Mouse (Mus musculus): ENCODE measurements around the gene Gng5. TPM values are rescaled to one million over a fixed set of nuclear protein-coding genes. Genes with fewer than 3 reads are reported as not detected.
A peak's percentile ranks its signal among the peaks of the same experiment; 100 is the strongest.

Gene Gng5
- polyA plus RNA-seq, 1 experiment from 2014 or later: 996 TPM

DNA sequence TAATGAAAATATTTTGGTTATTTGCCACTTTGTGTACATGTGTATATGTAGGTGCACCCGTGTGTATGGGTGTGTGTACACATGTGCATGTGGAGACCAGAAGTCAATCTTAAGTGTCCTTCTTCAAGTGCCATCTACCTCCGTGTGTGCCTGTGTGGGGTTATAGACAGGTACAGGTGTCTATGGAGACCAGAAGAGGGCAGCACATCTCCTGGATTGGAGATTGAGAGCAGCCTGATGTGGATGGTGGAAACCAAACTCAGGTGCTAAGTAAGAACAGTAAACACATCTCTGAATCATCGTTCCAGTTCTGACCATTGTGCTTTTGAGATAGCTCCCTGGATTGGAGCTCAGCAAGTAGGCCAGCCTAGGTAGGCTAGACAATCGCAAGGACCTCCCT, 13.1 kb upstream of the Gng5 start:
- no peaks in the 10 kb centered on the region for H3K9me3 ChIP-seq (ENCODE audit: control insufficient read depth, low read depth, low read length)
- no peak overlapping the region for H3K4me3 ChIP-seq (ENCODE audit: low read depth, low read length)
- no peak overlapping the region for H3K27ac ChIP-seq (ENCODE audit: low read length)
- no peak for ATAC-seq (ENCODE audit: insufficient number of reproducible peaks, insufficient read depth, low FRiP score, low read depth)
- H3K27me3 ChIP-seq (ENCODE audit: control insufficient read depth, insufficient read depth, low read length): no peaks in the 10 kb centered on the region
- no peak overlapping the region for H3K9ac ChIP-seq (replicated peaks; ENCODE audit: low read depth, low read length)
- H3K4me1 ChIP-seq (ENCODE audit: control insufficient read depth, insufficient read depth, low read length): no peaks in the 10 kb centered on the region
- H3K36me3 ChIP-seq (ENCODE audit: control insufficient read depth, insufficient read depth, low read length): 0 out of 2 replicates have a peak, but pooled peaks cover 2% of the 10 kb centered on the region
- WGBS: 91% methylated on average over 4 of the region's 4 CpGs
- H3K4me2 ChIP-seq (replicated peaks; ENCODE audit: low read depth, low read length): no peak overlapping the region

- Histone ChIP-seq H3K4me1 (ENCODE audit: control insufficient read depth, insufficient read depth, low read length) (no peaks in the 10 kb centered on the region), H3K36me3 (ENCODE audit: control insufficient read depth, insufficient read depth, low read length) (no peaks in the 10 kb centered on the region), H3K4me3 (ENCODE audit: low read depth, low read length) (no peak overlapping the region), H3K27me3 (ENCODE audit: control insufficient read depth, insufficient read depth, low read length) (no peaks in the 10 kb centered on the region), H3K4me2 (replicated peaks; ENCODE audit: low read depth, low read length) (no peak overlapping the region), H3K27ac (ENCODE audit: low read length) (no peak overlapping the region), H3K9me3 (ENCODE audit: control insufficient read depth, low read depth, low read length) (no peaks in the 10 kb centered on the region), H3K9ac (replicated peaks; ENCODE audit: low read depth, low read length) (no peak overlapping the region)
- WGBS: 90% methylated on average over 8 of the region's 8 CpGs
- no peak for ATAC-seq (ENCODE audit: insufficient number of reproducible peaks, insufficient read depth, low FRiP score, low read depth)
Measured at GRCm38 (mm10) chr3:146494941-146495340, 4.7 kb upstream of the Gng5 start.

DNA sequence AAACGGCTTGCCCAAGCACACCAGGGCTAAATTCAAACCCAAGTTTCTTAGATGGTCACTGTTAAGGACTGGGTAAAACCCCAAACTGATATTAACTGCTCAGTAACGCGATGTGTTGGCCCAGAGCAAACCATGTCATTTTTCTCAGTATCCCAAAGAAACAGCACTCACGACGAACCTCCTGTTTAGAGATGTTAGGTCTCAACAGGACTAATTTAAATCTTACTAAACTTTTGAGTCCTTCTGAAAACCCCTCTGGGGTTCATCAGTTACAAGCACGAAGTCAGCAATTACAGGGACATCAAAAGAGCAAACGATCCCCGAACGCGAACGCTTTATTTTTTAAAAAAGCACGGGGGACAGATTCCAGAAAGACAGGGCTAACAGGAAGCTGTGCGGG, 618 bp upstream of the Gng5 start:
- no peak for ATAC-seq (ENCODE audit: insufficient number of reproducible peaks, insufficient read depth, low FRiP score, low read depth)
- Histone ChIP-seq H3K4me2 (replicated peaks; ENCODE audit: low read depth, low read length) (peak overlapping the region; percentile 46), H3K36me3 (ENCODE audit: control insufficient read depth, insufficient read depth, low read length) (peaks cover 8% of the 10 kb centered on the region), H3K9ac (replicated peaks; ENCODE audit: low read depth, low read length) (peak overlapping the region; percentile 87), H3K27ac (ENCODE audit: low read length) (peak overlapping the region; percentile 91), H3K27me3 (ENCODE audit: control insufficient read depth, insufficient read depth, low read length) (no peaks in the 10 kb centered on the region), H3K4me3 (ENCODE audit: low read depth, low read length) (peak overlapping the region; percentile 94), H3K9me3 (ENCODE audit: control insufficient read depth, low read depth, low read length) (no peaks in the 10 kb centered on the region), H3K4me1 (ENCODE audit: control insufficient read depth, insufficient read depth, low read length) (peaks cover 18% of the 10 kb centered on the region; the same call in 1 of the 2 replicates)
- 1% methylated on average over 13 of the region's 13 CpGs for WGBS

DNA sequence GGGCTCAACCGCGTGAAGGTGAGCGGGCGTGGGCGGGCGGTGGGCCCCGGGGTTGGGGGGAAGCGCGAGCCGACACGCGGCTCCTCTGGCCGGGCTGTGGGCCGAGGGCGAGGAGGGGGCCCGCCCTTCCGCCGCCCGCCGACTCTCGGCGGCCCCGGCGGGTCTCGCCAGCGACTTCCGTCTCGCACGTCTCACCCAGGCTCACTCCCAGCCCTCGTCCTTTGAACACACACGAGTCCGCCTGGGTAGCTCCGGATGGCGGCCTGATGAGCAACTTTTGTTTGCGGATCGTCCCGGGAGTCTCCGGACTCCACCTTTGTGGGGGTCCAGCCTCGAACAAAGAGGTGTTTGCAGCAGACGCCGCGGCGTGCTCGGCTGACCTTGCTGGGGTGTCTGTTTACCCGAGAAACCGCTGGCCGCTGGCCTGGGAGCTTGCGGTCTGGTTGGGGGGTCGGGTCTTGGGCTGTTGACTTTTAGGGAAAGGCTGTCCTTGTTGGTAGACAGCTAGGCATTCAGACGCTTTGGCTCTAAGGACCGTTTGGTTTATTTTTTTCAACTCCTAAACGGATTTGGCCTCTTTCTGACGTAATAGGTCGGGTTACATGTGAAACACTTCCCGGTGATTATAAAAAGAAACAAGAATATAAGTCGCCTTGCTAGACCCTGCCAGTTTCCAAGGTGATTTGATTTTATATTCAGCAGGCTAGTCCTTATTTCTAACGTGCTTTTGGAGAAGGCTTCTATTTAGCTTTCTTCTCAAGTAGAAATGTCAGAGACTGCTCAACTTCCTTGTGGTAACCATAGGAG, 599 bp downstream of the Gng5 start:
- H3K27me3 ChIP-seq (ENCODE audit: control insufficient read depth, insufficient read depth, low read length): no peaks in the 10 kb centered on the region
- H3K9ac ChIP-seq (replicated peaks; ENCODE audit: low read depth, low read length): peak overlapping the region; percentile 87
- peak overlapping the region; percentile 82 for H3K4me2 ChIP-seq (replicated peaks; ENCODE audit: low read depth, low read length)
- H3K27ac ChIP-seq (ENCODE audit: low read length): peak overlapping the region; percentile 91
- H3K4me3 ChIP-seq (ENCODE audit: low read depth, low read length): peak overlapping the region; percentile 94
- H3K4me1 ChIP-seq (ENCODE audit: control insufficient read depth, insufficient read depth, low read length): peaks cover 18% of the 10 kb centered on the region; the same call in 1 of the 2 replicates
- ATAC-seq (ENCODE audit: insufficient number of reproducible peaks, insufficient read depth, low FRiP score, low read depth): peak; percentile 68
- H3K36me3 ChIP-seq (ENCODE audit: control insufficient read depth, insufficient read depth, low read length): peaks cover 17% of the 10 kb centered on the region
- WGBS: under 1% methylated on average over 48 of the region's 57 CpGs
- no peaks in the 10 kb centered on the region for H3K9me3 ChIP-seq (ENCODE audit: control insufficient read depth, low read depth, low read length)

DNA sequence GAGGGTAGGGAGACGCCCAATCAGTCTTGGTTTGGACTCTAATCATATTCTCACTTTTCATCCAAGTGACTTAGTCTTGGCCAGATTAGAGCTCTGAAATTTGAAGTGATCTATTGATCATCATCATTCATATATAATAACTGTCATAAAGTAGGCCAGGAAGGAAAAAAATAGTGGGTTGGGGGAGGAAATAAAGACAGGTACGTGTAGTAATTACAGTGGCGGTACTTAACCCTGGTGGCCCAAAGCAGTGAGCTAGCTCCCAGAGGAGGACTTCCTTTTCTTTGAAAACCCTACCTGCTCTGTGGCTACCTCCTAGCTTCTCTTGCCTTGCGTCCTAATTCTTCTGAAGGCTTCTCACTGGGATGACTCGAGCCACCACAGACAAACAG, 1.2 kb downstream of the Gng5 start:
- no peaks in the 10 kb centered on the region for H3K27me3 ChIP-seq (ENCODE audit: control insufficient read depth, insufficient read depth, low read length)
- WGBS: 6% methylated on average over 5 of the region's 5 CpGs
- peak overlapping the region; percentile 91; the same call in 1 of the 2 replicates for H3K27ac ChIP-seq (ENCODE audit: low read length)
- ATAC-seq (ENCODE audit: insufficient number of reproducible peaks, insufficient read depth, low FRiP score, low read depth): no peak
- peak overlapping the region; percentile 82 for H3K4me2 ChIP-seq (replicated peaks; ENCODE audit: low read depth, low read length)
- peak overlapping the region; percentile 87 for H3K9ac ChIP-seq (replicated peaks; ENCODE audit: low read depth, low read length)
- H3K36me3 ChIP-seq (ENCODE audit: control insufficient read depth, insufficient read depth, low read length): peaks cover 21% of the 10 kb centered on the region
- peaks cover 18% of the 10 kb centered on the region; the same call in 1 of the 2 replicates for H3K4me1 ChIP-seq (ENCODE audit: control insufficient read depth, insufficient read depth, low read length)
- H3K4me3 ChIP-seq (ENCODE audit: low read depth, low read length): peak overlapping the region; percentile 94
- H3K9me3 ChIP-seq (ENCODE audit: control insufficient read depth, low read depth, low read length): no peaks in the 10 kb centered on the region

DNA sequence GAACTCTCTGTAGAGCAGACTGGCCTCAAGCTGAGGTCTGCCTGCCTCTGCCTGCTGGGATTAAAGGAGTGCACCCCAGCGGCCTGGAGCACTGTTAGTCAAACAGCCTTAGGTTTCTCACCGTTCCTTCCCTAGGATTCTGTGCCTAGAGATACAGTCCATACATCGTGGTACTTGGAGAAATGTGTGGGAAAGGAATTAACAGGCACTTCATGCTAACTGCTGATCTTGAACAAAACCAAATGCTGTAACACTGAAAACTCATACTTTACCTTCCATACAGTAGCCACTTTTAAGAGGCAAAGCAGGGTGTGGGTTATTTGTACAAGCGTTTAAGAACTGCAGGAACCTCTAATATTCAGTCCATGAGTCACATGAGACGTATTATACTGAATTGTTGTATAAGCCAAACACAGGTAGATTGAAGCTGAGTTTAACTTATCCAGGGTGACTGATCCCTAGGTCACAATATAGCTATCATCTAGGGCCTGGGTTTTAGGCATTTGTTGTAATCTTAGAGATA, 2.1 kb downstream of the Gng5 start:
- Histone ChIP-seq H3K4me3 (ENCODE audit: low read depth, low read length) (peak overlapping the region; percentile 94), H3K9ac (replicated peaks; ENCODE audit: low read depth, low read length) (no peak overlapping the region; the same call in 1 of the 2 replicates), H3K36me3 (ENCODE audit: control insufficient read depth, insufficient read depth, low read length) (peaks cover 29% of the 10 kb centered on the region), H3K4me1 (ENCODE audit: control insufficient read depth, insufficient read depth, low read length) (peaks cover 18% of the 10 kb centered on the region; the same call in 1 of the 2 replicates), H3K4me2 (replicated peaks; ENCODE audit: low read depth, low read length) (peak overlapping the region; percentile 82), H3K9me3 (ENCODE audit: control insufficient read depth, low read depth, low read length) (no peaks in the 10 kb centered on the region), H3K27ac (ENCODE audit: low read length) (peak overlapping the region; percentile 18), H3K27me3 (ENCODE audit: control insufficient read depth, insufficient read depth, low read length) (no peaks in the 10 kb centered on the region)
- WGBS: 34% methylated on average over 5 of the region's 5 CpGs
- no peak for ATAC-seq (ENCODE audit: insufficient number of reproducible peaks, insufficient read depth, low FRiP score, low read depth)

DNA sequence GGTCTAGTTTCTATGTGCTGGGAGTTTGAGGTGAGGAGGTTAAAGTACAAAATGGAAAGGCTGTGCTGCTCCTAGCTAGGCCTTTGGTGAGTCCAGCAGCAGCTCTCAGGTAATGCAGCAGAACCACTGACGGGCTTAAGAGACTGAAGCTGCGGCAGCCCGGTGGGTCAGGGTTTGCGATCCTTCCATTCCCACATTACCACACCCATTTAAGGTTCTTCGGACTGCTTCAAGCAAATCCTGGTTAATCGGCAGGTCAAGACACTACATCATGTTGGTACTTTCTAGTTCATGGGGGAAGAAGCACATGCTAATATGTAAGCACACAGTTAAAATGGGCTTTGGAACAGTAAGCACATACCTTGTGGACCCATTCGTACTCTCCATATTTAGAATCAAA, 7.1 kb downstream of the Gng5 start:
- H3K9me3 ChIP-seq (ENCODE audit: control insufficient read depth, low read depth, low read length): no peaks in the 10 kb centered on the region
- WGBS: 93% methylated on average over 7 of the region's 7 CpGs
- H3K27me3 ChIP-seq (ENCODE audit: control insufficient read depth, insufficient read depth, low read length): no peaks in the 10 kb centered on the region
- H3K4me1 ChIP-seq (ENCODE audit: control insufficient read depth, insufficient read depth, low read length): peaks cover 9% of the 10 kb centered on the region; the same call in 1 of the 2 replicates
- ATAC-seq (ENCODE audit: insufficient number of reproducible peaks, insufficient read depth, low FRiP score, low read depth): no peak
- H3K4me2 ChIP-seq (replicated peaks; ENCODE audit: low read depth, low read length): no peak overlapping the region
- H3K36me3 ChIP-seq (ENCODE audit: control insufficient read depth, insufficient read depth, low read length): peaks cover 61% of the 10 kb centered on the region
- no peak overlapping the region for H3K9ac ChIP-seq (replicated peaks; ENCODE audit: low read depth, low read length)
- H3K4me3 ChIP-seq (ENCODE audit: low read depth, low read length): no peak overlapping the region
- H3K27ac ChIP-seq (ENCODE audit: low read length): no peak overlapping the region

GRCm38 (mm10) chr3:146520226-146520797, 20.7 kb downstream of the Gng5 start:
- no peaks in the 10 kb centered on the region for H3K9me3 ChIP-seq (ENCODE audit: control insufficient read depth, low read depth, low read length)
- WGBS: 34% methylated on average over 5 of the region's 5 CpGs
- peak overlapping the region; percentile 99; the same call in 1 of the 2 replicates for H3K27ac ChIP-seq (ENCODE audit: low read length)
- no peaks in the 10 kb centered on the region for H3K4me1 ChIP-seq (ENCODE audit: control insufficient read depth, insufficient read depth, low read length)
- ATAC-seq (ENCODE audit: insufficient number of reproducible peaks, insufficient read depth, low FRiP score, low read depth): no peak
- H3K36me3 ChIP-seq (ENCODE audit: control insufficient read depth, insufficient read depth, low read length): peaks cover 9% of the 10 kb centered on the region; the same call in 1 of the 2 replicates
- no peaks in the 10 kb centered on the region for H3K27me3 ChIP-seq (ENCODE audit: control insufficient read depth, insufficient read depth, low read length)
- H3K9ac ChIP-seq (replicated peaks; ENCODE audit: low read depth, low read length): peak overlapping the region; percentile 77
- H3K4me2 ChIP-seq (replicated peaks; ENCODE audit: low read depth, low read length): peak overlapping the region; percentile 66
- H3K4me3 ChIP-seq (ENCODE audit: low read depth, low read length): peak overlapping the region; percentile 86

Data from stomach, embryonic 14.5 days (tissue).